Mouse (Mus musculus) ovary, postnatal 14 days (tissue): Measurements from ENCODE around the gene Hyal6.

Experiments used
- DNase-seq: peaks from one replicate; pipeline ENCODE4 v3.0.0; 2022; ENCODE audit warnings: low spot score

The Hyal6 gene

GRCm38 (mm10) chr6:24732945-24733344, at the start of gene Hyal6:
Hyal6 (plus strand) TSS chr6:24733245.
- DNase-seq = no peak

GRCm38 (mm10) chr6:24687871-24688270, 45.2 kb upstream of the Hyal6 start:
- no peak for DNase-seq

GRCm38 (mm10) chr6:24694455-24695410, 38.3 kb upstream of the Hyal6 start:
- DNase-seq = no peak

- no peak for DNase-seq
These were observed 36.9 kb upstream of the Hyal6 start for GRCm38 (mm10) chr6:24696117-24696516.

- DNase-seq = no peak
These were observed 35.8 kb upstream of the Hyal6 start for GRCm38 (mm10) chr6:24697216-24697615.

- DNase-seq = no peak
These were observed 26.0 kb upstream of the Hyal6 start for GRCm38 (mm10) chr6:24707090-24707489.

GRCm38 (mm10) chr6:24707499-24707898, 25.5 kb upstream of the Hyal6 start:
- no peak for DNase-seq

- peak; percentile 11 for DNase-seq
These were observed 11.5 kb upstream of the Hyal6 start for GRCm38 (mm10) chr6:24721317-24722099.

- no peak for DNase-seq
These were observed 4.9 kb upstream of the Hyal6 start for GRCm38 (mm10) chr6:24728130-24728529.

- DNase-seq = no peak
These were observed 1.5 kb downstream of the Hyal6 start for GRCm38 (mm10) chr6:24734565-24734964.

- DNase-seq = no peak
These were observed 15.0 kb downstream of the Hyal6 start, which contains the start of gene Hyal4 for GRCm38 (mm10) chr6:24748029-24748428. Hyal4 (plus strand) TSS chr6:24748329.

- DNase-seq = no peak
These were observed 26.2 kb downstream of the Hyal6 start for GRCm38 (mm10) chr6:24759281-24759680.

GRCm38 (mm10) chr6:24766261-24766660, 33.2 kb downstream of the Hyal6 start:
- no peak for DNase-seq

- no peak for DNase-seq
These were observed 46.1 kb downstream of the Hyal6 start for GRCm38 (mm10) chr6:24779182-24779581.

GRCm38 (mm10) chr6:24790888-24791287, 57.8 kb downstream of the Hyal6 start, which contains the start of gene Spam1:
Spam1 (plus strand) TSS chr6:24791188.
- no peak for DNase-seq
